Mouse (Mus musculus): Measurements from ENCODE around the gene Rnf144a.

Rnf144a gene

DNA sequence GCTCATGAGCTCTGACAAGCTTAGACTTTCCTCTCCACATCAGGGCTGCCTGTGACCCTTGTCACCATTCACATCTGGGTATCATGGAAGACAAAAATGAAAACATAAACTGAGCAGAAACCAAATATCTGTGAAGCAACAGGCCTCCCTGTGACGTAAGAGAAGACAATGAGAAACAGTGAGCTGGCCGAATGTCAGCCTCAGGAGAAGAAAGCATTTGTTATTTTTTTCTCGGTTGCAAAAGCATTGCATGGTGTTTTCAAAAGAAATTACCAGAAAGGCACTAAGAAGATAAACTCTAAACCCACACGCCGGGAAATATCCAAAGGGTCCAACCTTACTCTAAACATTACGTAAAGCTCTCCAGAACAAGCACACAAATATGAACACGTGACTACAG lies 41.3 kb downstream of the Rnf144a start:
- DNase-seq (ENCODE audit: low read depth, low spot score): no peak

DNA sequence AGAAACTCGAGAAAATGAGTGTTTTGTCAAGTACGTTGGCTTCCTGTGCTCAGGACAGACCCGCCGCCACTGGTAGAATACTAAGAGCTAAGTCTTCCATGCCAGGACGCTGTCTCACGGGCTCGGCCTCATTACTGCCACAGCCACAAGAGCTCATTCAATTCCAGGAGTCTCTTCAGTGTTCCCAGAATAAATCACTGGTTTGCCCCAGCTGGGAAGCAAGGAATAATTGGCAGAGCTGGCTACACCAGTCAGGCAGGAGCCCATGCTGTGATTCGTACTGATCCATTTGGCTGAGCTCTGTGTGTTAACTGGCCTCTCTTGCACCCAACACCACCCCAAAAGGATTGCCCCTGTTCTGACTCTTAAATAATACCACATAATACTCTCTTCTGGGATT lies 45.0 kb downstream of the Rnf144a start:
- DNase-seq (ENCODE audit: low read depth, low spot score): no peak

DNA sequence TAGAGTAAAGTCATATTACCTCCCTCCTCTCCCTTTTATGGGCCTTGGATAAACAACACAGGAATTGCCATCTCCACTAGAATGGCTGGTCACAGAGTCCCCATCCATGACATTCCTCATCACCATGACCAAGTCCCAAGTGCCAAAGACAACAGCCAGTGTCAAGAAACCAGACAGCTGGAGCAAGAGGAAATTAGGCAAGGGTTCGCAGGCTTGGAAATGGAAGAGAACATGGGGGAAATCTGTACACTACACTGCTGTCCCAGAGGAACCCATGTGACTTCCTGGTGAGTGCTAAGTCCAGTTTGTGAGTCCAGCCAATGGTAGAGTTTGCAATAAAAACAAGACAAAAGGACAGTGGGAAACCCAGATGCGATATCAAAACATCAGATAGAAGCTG lies 47.7 kb downstream of the Rnf144a start:
- DNase-seq (ENCODE audit: low read depth, low spot score): no peak

DNA sequence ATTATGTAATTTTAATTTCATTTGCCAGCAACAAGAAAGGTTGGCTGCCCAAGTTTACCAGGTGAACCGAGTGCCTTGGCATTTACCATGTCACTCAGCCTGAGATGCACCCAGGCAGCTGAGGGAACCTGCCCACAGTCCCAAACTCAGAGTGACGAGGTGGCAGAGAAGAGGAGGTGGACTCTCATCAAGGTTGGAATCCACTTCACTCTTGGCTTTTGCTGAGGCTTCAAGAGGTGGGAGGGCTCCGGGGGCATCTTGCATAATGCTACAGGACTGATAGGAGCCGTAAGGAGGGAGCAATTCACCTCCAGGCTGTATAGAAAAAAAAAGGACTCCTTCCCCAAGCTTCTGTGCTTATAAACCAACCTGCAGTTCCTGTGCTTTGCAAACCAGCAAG lies 48.7 kb downstream of the Rnf144a start:
- DNase-seq (ENCODE audit: low read depth, low spot score): no peak

DNA sequence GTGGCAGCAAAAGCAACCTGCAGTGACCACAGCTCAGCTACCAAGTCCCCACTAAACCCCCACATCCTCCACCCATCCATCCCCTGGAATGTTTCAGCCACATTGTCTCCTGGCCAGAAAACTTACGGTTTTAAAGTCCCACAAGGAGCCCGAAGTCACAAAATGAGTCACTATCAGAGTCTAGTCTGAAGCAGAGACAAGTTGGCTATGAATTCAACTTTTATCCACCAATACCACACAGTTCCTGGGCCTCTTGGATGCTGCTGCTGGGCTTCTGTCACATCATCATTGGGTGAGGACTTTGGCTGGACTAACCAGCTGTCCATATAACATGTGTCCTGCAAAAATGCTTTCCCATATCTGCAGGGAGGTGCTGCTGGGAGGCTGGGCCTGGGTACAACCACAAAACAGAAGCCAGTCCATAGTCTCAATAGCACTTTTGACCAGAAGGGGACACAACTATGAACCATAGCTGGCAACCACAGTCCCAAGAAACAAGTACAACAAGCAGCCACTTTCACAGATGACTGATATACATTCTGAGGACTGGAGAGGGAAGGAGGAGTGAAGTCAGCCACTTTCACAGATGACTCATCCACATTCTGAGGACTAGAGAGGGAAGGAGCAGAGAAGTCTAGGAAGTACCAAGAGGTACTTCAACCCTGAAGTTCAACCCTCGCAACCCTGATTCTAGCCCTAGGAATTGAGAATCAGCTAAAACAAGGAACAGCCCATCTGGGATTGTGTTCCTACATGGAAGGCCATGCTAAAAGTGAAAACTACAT lies 49.3 kb downstream of the Rnf144a start:
- no peak for DNase-seq (ENCODE audit: low read depth, low spot score)

DNA sequence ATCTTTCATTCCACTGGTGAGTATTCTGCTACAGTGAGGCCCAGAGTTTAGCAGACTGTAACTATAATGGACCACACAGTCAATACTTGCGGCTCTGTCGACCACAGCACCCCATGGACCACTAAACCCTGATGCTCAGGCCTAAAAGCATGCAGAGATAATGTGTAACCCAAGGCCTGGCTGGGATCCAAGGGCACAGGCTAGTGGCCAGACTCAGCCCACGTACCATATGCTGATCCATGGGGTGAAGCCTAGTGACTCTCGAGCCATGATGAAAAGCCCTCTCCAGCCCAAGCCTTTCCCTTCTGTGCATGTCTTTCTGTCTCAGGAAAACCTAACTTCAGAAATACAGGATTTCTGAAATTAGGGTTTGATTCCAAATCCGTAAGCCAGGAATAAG lies 50.2 kb downstream of the Rnf144a start:
- DNase-seq (ENCODE audit: low read depth, low spot score): no peak

DNA sequence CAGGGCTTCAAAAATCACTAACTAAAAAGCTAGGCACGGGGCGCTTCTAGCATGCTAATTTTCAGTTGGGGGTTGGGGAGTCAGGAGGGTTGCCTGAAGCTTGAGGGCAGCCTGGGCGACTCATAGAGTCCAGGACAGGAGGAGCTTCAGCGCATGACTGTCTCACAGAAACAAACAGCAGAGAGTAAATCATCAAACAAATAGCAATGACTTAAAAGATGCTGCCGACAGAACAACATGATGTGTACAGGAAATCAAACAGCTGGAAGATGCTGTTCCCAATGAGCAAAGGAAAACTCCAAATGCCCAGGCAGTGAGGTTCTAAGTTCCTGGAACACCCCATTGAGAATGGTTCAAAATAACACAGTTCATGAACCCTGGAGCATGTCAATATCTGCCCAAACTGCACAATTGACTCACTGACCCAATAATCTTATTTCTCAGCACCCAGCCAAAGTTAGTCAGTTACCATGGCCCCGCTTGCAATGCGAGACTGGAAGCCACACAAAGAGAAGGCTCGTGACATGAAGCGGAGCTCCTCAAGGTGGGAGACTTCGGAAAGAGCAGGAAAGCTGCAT lies 54.0 kb downstream of the Rnf144a start:
- DNase-seq (ENCODE audit: low read depth, low spot score): no peak

DNA sequence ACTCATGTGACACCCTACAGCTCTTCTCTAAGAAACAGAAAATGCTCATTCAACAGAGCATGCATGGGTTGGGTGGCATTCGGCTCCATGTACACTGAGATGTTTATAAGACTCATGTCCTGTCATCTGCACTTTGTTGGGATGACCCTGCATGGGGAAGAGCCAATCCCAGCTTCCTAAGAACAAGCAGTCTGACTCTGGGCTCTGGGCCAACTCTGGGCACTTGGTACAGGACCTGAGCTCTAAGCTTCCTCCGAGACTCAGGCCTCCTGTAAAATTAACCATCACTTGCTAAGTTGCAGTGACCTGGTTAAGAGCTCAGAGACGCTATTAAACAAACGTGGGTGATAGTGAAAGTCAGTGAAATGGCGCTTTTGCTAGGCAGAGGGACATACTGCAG lies 55.2 kb downstream of the Rnf144a start:
- DNase-seq (ENCODE audit: low read depth, low spot score): no peak

DNA sequence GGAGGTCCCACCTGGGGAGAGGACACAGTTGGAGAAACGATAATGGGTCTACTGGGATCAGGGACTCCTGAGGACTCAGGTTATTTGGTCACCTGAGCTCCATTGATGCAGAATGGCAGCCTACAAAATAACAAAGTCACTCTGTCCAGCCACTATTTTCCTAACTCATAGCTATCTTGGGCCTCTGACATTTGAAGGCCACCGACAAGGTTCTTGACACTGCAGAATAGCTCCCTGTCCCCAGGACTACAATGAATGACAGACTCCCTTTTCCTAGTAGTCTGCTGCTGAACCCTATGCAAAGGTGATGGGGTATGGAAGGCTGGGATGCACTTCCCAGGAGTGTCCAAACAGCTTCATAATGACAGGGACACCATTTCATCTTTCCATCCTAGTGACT lies 55.8 kb downstream of the Rnf144a start:
- DNase-seq (ENCODE audit: low read depth, low spot score): no peak

DNA sequence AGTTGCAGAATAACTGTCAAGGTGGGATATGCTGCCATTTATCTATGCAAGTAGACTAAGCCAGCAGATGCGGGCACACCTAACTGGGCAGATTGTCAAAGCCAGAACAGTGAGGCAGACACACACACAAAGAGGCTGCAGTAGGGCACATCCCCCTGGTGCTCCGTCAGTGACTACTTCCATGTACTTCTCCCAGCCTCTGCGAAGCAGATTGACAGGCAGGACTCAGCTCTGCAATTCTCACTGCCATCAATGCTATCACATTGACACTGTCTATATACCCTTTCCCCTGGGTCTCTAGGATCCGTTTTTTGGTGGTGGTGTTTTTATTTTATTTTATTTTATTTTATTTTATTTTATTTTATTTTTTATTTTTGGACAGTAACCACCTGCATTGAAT lies 57.8 kb downstream of the Rnf144a start:
- no peak for DNase-seq (ENCODE audit: low read depth, low spot score)

DNA sequence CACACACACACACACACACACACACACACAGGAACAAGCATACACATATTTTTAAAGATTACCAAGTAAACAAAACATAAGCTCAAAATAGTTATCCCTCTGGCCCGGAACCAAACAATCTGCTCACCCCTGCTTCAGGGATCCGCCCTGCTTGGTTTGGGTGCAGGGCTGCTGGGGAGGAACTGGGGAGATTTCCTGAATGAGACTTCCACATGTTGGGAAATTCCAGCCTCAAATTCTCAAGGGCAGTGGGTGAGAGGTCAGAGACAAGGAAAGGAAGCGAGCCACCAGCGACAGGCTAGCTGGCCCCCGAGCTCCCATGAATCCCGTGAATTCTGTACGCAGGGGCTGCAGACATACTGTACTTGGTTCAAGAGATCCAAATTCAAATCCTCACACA lies 58.9 kb downstream of the Rnf144a start:
- no peak for DNase-seq (ENCODE audit: low read depth, low spot score)

DNA sequence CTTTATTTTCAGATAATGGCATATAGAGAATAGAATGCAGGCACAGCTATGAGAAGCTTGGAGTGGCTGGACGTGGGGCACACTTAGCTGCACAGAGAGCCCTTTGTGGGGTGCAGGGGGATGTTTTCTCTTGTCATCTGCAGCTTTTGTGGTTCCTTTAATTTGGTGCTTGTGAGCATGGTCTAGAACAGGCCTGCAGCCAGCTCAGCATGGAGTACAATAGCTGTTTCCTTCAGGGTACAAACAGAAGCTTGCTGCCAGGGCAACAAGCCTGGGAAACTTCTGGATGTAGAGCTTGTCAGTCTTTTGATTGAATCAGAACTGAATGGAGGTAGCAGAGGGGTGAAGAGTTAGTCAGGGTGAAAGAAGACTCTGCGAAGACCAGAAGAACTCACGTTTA lies 63.7 kb downstream of the Rnf144a start:
- DNase-seq (ENCODE audit: low read depth, low spot score): no peak

DNA sequence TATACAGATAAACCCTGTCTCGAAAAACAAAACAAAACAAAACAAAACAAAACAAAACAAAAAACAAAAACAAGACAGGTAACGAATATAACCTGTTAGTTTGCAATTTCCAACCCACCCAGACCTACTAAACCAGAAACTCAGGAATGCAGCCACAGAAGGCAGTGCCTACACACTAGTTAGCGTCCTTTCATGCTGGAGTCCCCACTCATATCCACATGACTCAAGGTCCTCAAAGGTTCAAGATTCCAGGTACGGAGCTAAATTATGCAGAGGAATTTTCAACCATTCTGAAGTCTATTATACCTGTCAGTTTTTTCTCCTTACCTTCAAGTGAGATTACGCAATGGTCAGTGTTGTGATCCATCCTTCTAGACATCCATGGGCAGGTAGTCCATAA lies 70.6 kb downstream of the Rnf144a start:
- no peak for DNase-seq (ENCODE audit: low read depth, low spot score)

DNA sequence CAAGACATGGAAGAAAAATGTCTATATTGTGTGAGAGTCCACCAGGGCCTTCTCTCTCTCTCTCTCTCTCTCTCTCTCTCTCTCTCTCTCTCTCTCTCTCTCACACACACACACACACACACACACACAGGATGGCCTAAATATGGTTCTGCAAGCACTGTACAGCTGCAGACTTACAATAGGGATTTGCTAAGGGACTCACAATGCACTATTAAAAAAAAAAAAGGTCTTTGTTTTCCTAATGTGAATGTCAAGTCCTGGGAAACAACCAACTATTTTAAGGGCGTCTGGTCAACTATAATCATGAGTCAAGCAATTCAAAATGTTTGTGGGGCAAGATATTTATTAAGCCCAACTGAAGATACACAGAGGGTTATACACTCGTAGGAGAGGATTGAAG lies 71.9 kb downstream of the Rnf144a start:
- no peak for DNase-seq (ENCODE audit: low read depth, low spot score)

DNA sequence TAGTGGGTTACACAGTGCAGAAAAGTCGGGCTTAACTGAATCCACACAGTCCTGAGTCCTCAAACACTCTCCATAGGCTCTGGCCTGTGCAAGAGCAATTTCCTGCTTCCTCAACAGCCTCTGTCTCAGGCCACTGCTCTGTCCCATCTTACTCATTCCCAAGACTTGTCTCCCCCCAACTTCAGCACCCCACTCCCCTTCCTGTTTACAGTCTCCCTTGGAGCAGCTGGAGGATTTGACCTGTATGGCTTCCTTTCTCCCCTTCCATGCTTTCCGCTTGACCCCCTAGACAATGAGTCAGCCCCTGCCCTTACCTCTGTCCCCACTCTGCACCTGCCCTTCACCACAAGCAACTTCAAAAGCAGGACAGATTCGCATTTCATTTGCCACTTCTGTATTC lies 72.4 kb downstream of the Rnf144a start:
- no peak for DNase-seq (ENCODE audit: low read depth, low spot score)

DNA sequence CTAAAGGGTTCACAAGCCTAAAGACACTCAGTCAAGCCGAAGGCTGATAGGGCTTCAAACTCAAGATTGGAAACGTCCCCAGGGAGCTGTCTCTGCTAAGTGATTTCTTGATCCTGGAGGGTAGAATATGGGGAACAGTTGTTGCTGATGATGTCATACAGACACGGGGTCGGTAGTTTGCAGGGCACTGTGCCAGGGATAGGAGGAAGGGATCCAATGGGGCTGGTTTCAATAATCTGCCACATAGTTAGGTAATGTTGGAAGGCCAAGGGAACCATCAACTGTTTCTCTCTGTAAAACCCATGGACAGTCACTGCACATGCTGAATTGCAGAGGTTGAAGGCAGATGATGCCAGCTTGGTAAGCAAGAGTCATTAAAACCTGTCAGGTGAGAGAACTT lies 73.0 kb downstream of the Rnf144a start:
- DNase-seq (ENCODE audit: low read depth, low spot score): no peak

DNA sequence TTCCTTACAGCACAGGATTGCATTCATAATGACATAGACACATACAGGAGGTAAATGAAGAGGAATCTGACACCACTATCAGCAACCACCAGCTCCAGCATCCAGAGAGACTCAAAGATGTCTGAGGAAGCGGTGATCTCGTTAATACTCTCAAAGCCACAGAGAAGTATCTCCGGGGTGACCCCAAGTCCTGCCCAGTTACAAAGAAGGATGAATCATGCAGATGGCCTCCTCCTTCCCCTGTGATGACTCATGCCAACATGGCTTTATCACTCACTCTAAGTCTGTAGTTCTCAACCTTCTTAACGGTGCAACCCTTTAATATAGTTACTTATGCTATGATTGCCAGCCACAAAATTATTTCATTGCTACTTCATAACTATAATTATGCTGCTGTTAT lies 74.4 kb downstream of the Rnf144a start:
- DNase-seq (ENCODE audit: low read depth, low spot score): no peak

DNA sequence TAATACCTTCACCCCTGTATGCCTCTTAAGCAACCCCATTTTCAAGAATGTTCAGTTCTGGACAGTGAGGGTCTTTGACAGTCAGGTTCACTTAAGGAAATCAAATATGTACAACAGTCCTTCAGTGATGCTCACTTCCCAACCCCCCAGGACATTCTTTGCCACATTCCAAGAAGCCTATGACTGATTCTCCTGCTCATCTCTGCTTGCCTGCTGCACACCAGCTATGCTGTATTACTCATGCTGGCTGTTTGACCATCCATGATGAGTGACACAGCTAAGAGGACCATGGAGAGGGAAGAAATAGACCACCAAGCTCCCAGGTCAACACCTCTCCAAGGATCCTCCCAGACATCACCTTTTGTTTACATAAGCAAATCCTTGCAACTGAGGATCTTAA lies 75.2 kb downstream of the Rnf144a start:
- no peak for DNase-seq (ENCODE audit: low read depth, low spot score)

DNA sequence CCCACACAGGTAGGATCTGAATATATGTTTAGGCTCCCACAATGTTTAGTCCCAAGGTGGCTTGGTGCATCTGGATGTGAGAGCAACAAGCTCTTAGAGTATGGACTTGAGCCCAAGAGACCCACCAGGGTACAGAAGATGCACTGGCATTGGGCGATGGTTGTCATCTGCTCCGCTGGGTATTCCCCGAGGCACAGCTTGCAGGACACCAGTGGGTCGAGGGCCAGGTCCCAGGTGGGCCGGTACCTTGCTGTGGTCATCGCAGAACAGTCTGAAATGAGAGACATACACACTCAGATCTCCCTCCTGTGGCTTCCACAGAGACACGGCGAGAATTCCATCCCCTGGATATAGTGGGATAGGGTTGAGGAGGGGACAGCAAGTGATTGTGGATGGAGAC lies 75.9 kb downstream of the Rnf144a start:
- no peak for DNase-seq (ENCODE audit: low read depth, low spot score)

DNA sequence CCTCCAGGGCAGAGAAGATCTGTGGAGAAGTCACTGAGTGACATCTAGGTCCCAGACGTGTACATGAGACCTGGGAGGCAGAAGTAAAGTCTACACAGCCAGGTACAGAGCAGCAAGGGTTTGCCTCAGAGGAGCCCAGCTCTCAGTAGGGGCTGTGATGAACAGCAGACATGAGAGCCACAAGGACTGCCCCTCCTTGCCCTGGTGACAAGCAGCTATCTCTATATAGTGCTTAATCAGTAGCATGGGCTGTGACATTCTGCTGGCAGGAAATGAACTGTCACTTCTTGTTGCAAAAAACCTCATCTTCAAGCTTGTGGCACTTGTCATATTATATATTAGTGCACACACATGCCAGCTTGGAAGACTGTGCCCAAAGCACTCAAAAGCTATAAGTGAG lies 81.4 kb downstream of the Rnf144a start:
- DNase-seq (ENCODE audit: low read depth, low spot score): no peak

DNA sequence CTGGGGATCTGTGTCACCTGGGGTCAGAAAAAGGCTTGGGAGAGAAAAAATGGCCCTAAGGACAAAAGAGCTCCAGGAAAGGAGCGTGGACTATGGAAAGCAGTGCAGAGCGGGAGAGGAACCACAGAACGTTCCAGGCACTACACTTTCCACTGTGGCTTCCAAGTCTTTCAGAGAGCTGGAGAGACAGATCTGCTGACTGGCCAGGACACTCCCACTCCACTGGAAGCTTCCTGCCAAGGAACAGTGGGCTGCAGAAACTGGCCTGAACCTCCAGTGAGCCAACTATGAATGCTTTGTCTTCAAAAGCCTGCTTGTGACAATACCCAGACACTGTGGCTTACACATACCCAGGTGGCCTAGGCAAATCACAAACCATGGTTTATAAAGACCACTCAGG lies 84.0 kb downstream of the Rnf144a start:
- no peak for DNase-seq (ENCODE audit: low read depth, low spot score)

DNA sequence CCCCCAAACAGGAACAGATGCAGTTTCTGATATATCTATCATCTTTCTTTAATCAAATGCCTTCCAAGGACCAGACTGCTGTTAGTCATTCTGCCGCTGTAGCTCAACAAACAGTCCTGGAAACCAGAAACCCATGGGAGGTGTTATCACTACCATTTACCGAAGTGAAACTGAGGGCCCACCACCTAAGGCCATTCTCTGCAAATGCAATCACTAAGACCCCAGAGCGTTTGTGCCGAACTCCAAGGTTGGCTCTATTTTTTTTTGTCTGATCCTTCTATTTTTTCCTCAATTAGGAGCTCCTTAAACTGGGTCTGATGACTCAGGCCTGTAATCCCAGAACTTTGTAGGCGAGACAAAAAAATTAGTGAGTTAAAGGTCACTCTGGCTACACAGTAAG lies 85.3 kb downstream of the Rnf144a start:
- DNase-seq (ENCODE audit: low read depth, low spot score): no peak

DNA sequence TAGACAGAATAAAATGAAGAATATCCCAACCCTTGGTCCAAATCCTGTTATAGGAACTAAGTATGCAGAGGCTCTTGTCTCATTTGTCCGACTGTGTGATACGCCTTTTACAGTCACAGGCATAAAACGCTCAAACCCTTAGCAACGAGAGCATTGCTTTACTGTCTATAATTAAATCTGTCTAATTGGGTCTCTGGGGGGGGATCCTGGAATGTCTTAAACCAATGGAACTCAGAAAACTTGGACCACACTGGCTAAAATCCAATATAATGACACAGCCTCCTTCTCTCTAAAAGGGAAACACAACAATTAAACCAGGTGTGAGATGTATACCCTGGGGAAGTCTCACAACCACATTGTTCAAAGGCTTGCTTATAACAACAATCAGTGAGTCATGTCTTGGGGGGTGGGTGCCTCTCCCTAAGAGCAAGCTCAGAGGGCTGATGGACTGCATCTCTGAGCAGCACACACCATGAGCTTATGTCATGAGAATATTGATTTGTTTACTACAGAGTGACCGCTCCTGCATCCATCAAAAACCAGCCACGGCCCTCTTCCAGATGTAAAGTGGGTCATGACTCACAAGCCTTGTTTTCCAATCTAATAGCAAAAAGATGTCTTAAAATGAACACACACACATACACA lies 85.9 kb downstream of the Rnf144a start:
- DNase-seq (ENCODE audit: low read depth, low spot score): no peak

All from c-Kit-negative CD71-positive TER-119-positive erythroid progenitor cells, embryonic 14.5 days (primary cell).